Mouse (Mus musculus) WW6 (cell line): ENCODE data around the gene Zfp644.

Experiments
- DNase-seq: peaks from one replicate; pipeline ENCODE4 v3.0.0-alpha.2; 2013; ENCODE audit warnings: low read depth, low spot score

Gene Zfp644

GRCm38 (mm10) chr5:106597472-106597871, 99.6 kb downstream of the Zfp644 start:
- DNase-seq: no peak

GRCm38 (mm10) chr5:106594388-106594787, 102.7 kb downstream of the Zfp644 start:
- no peak for DNase-seq

GRCm38 (mm10) chr5:106590686-106591085, 106.4 kb downstream of the Zfp644 start:
- no peak for DNase-seq

GRCm38 (mm10) chr5:106589670-106590069, 107.4 kb downstream of the Zfp644 start:
- no peak for DNase-seq

- DNase-seq: no peak
Observed at GRCm38 (mm10) chr5:106589006-106589405, 108.1 kb downstream of the Zfp644 start.

GRCm38 (mm10) chr5:106580943-106581342, 116.1 kb downstream of the Zfp644 start:
- DNase-seq: no peak

- DNase-seq: no peak
Observed at GRCm38 (mm10) chr5:106577237-106577888, 119.7 kb downstream of the Zfp644 start.

GRCm38 (mm10) chr5:106575098-106575497, 122.0 kb downstream of the Zfp644 start:
- no peak for DNase-seq

- peak; percentile 52 for DNase-seq
Observed at GRCm38 (mm10) chr5:106574560-106574946, 122.5 kb downstream of the Zfp644 start.

- no peak for DNase-seq
Observed at GRCm38 (mm10) chr5:106573742-106574559, 123.1 kb downstream of the Zfp644 start.
